Mouse (Mus musculus) lung, postnatal 0 days (tissue): Measurements from ENCODE around the gene Ifngr1.
A peak's percentile ranks its signal among the peaks of the same experiment; 100 is the strongest.

Source experiments
- CTCF ChIP-seq: IDR thresholded peaks from 2 replicates; pipeline ENCODE4 v1.5.1; 2016; ENCODE audit warnings: antibody characterized with exemption, mild to moderate bottlenecking
- EP300 ChIP-seq: IDR thresholded peaks from 2 replicates; pipeline ENCODE4 v1.6.1; 2016; ENCODE audit warnings: antibody characterized with exemption, mild to moderate bottlenecking, control low read depth

GRCm38 (mm10) chr10:19599331-19600092, 7.8 kb downstream of the Ifngr1 start:
- TF ChIP-seq CTCF (no peak), EP300 (peak; percentile 60)
